Mouse (Mus musculus): ENCODE measurements around the gene Mtcl1. TPM values are rescaled to one million over a fixed set of nuclear protein-coding genes. Genes with fewer than 3 reads are reported as not detected.

Gene Mtcl1
- total and polyA plus RNA-seq, 3 experiments, result not detected

DNA sequence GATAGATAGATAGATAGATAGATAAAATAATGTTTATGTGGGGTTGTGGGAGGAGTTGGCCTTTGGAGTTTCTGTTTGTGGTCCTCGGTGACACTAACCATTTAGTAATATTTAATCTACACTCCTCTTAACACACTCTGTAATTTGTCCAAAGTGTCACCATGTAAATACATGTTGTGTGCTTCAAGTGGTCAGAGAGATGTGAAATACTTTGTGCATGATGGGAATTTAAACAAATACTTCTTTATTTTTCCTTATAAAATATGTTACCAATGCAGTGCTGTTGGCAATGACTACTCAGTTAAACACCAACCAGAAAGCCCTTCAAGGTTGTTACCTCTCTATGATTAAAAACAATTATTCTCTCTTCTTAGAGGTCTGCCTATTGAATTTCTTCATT lies 83.9 kb downstream of the Mtcl1 start:
- in situ Hi-C loops (cut with MboI; ENCODE audit: low pct_ligation_motif_present, low pct_unique_long_range_greater_than_20kb, low sequenced_read_pairs), result no loop called here
- Histone ChIP-seq H3K9ac (ENCODE audit: insufficient read depth, low read depth) (no peak overlapping the region), H3K27ac (ENCODE audit: insufficient read depth, low read depth) (no peak overlapping the region), H3K4me1 (ENCODE audit: control insufficient read depth in 1 of 2, insufficient read depth in 2 of 2) (no peaks in the 10 kb centered on the region), H3K27me3 (replicated peaks) (no peaks in the 10 kb centered on the region), H3K9me3 (replicated peaks; ENCODE audit: low read length) (peaks cover 64% of the 10 kb centered on the region), H3K4me2 (ENCODE audit: insufficient read depth, low read depth, poor library complexity, severe bottlenecking) (no peak overlapping the region), H3K79me2 (replicated peaks; ENCODE audit: control insufficient read depth, extremely low read depth, insufficient read depth, poor library complexity, severe bottlenecking) (no peaks in the 10 kb centered on the region), H3K4me3 (replicated peaks in 1 of 3; ENCODE audit: low read depth in 2 of 3, low read length in 2 of 3, poor library complexity in 1 of 3) (no peak overlapping the region), H3K36me3 (replicated peaks in 1 of 2; ENCODE audit: control insufficient read depth in 1 of 2, insufficient read depth in 1 of 2, low read length in 1 of 2) (no peaks in the 10 kb centered on the region)
- no peak for DNase-seq (ENCODE audit: extremely low read depth)
- TF ChIP-seq MAFK (IDR thresholded peaks at IDR 0.05; ENCODE audit: insufficient replicate concordance, low read length), result no peak
- TF ChIP-seq KAT2A (IDR thresholded peaks at IDR 0.05; ENCODE audit: insufficient replicate concordance, low read length), result no peak
- no peak for TF ChIP-seq CHD1 (IDR thresholded peaks at IDR 0.05; ENCODE audit: low read depth, low read length)
- no peak for TF ChIP-seq NRF1 (IDR thresholded peaks at IDR 0.05; ENCODE audit: low read depth, low read length)
- no peak for TF ChIP-seq RAD21 (IDR thresholded peaks at IDR 0.05; ENCODE audit: low read depth, low read length)
- TF ChIP-seq USF1 (IDR thresholded peaks at IDR 0.05; ENCODE audit: low read depth, low read length), result no peak
- TF ChIP-seq POLR2A (IDR thresholded peaks at IDR 0.05; ENCODE audit: low read depth, low read length), result no peak
- no peak for TF ChIP-seq ZMIZ1 (IDR thresholded peaks at IDR 0.05; ENCODE audit: low read depth, low read length)
- no peak for TF ChIP-seq HCFC1 (IDR thresholded peaks at IDR 0.05; ENCODE audit: low read depth, low read length)
- no peak for TF ChIP-seq TBP (conservative IDR thresholded peaks at IDR 0.05; ENCODE audit: low read depth, low read length)
- no peak for TF ChIP-seq PAX5 (IDR thresholded peaks at IDR 0.05; ENCODE audit: low read length)
- no peak for TF ChIP-seq ELF1 (IDR thresholded peaks at IDR 0.05; ENCODE audit: low read depth, low read length)
- TF ChIP-seq SIN3A (IDR thresholded peaks at IDR 0.05; ENCODE audit: low read length), result no peak
- no peak for TF ChIP-seq SMC3 (IDR thresholded peaks at IDR 0.05; ENCODE audit: low read depth, low read length)
- dilution Hi-C loops (cut with MboI; ENCODE audit: extremely low pct_ligation_motif_present, extremely low pct_unique_long_range_greater_than_20kb, low sequenced_read_pairs), result no loop called here

DNA sequence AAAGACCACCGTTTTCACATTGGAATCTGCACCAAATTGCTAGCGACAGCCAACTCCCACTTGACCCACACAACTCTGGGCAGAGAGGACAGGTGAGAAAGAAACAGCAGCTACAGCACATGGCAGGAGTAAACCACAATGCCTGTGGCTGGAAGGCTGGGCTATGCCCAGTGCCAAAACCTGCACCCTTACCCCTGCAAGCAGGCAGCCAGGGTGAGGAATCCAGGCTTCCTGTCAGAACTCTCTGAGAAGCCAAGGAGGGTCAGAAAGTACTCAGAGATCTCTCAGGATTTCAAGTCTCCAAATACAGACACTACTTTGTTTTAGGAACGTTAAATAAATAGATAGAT lies 84.3 kb downstream of the Mtcl1 start:
- H3K9me3 ChIP-seq (replicated peaks; ENCODE audit: low read length), result peaks cover 67% of the 10 kb centered on the region
- no peaks in the 10 kb centered on the region for H3K36me3 ChIP-seq (replicated peaks in 1 of 2; ENCODE audit: control insufficient read depth in 1 of 2, insufficient read depth in 1 of 2, low read length in 1 of 2)
- dilution Hi-C loops (cut with MboI; ENCODE audit: extremely low pct_ligation_motif_present, extremely low pct_unique_long_range_greater_than_20kb, low sequenced_read_pairs), result no loop called here
- no peaks in the 10 kb centered on the region for H3K4me1 ChIP-seq (ENCODE audit: control insufficient read depth in 1 of 2, insufficient read depth in 2 of 2)
- H3K9ac ChIP-seq (ENCODE audit: insufficient read depth, low read depth), result no peak overlapping the region
- H3K27ac ChIP-seq (ENCODE audit: insufficient read depth, low read depth), result no peak overlapping the region
- no peaks in the 10 kb centered on the region for H3K79me2 ChIP-seq (replicated peaks; ENCODE audit: control insufficient read depth, extremely low read depth, insufficient read depth, poor library complexity, severe bottlenecking)
- in situ Hi-C loops (cut with MboI; ENCODE audit: low pct_ligation_motif_present, low pct_unique_long_range_greater_than_20kb, low sequenced_read_pairs), result no loop called here
- no peak for TF ChIP-seq ZMIZ1 (IDR thresholded peaks at IDR 0.05; ENCODE audit: low read depth, low read length)
- TF ChIP-seq MEF2A (IDR thresholded peaks at IDR 0.05; ENCODE audit: borderline replicate concordance, low read depth, low read length), result no peak
- TF ChIP-seq IRF4 (IDR thresholded peaks at IDR 0.05; ENCODE audit: low read depth, low read length), result no peak
- no peak for TF ChIP-seq ZNF384 (IDR thresholded peaks at IDR 0.05; ENCODE audit: low read depth, low read length)
- no peak for TF ChIP-seq RCOR1 (conservative IDR thresholded peaks at IDR 0.05; ENCODE audit: low read depth, low read length)
- no peaks in the 10 kb centered on the region for H3K27me3 ChIP-seq (replicated peaks)
- DNase-seq (ENCODE audit: extremely low read depth), result no peak
- no peak overlapping the region for H3K4me2 ChIP-seq (ENCODE audit: insufficient read depth, low read depth, poor library complexity, severe bottlenecking)
- no peak overlapping the region for H3K4me3 ChIP-seq (replicated peaks in 1 of 3; ENCODE audit: low read depth in 2 of 3, low read length in 2 of 3, poor library complexity in 1 of 3)

All from CH12.LX (cell line).